Mouse (Mus musculus) neutrophil, adult 83 days (primary cell): ENCODE results near the gene 2410015M20Rik. TPM values are rescaled to one million over a fixed set of nuclear protein-coding genes. Genes with fewer than 3 reads are reported as not detected.

Experiments used
- total RNA-seq, 2 experiments: library from RNA; stranded (reverse); gene quantifications; one replicate each; pipeline ENCODE4 v1.2.4; 2023

2410015M20Rik gene
- 10 to 100 TPM; 54.0 to 56.2 TPM for total RNA-seq

DNA sequence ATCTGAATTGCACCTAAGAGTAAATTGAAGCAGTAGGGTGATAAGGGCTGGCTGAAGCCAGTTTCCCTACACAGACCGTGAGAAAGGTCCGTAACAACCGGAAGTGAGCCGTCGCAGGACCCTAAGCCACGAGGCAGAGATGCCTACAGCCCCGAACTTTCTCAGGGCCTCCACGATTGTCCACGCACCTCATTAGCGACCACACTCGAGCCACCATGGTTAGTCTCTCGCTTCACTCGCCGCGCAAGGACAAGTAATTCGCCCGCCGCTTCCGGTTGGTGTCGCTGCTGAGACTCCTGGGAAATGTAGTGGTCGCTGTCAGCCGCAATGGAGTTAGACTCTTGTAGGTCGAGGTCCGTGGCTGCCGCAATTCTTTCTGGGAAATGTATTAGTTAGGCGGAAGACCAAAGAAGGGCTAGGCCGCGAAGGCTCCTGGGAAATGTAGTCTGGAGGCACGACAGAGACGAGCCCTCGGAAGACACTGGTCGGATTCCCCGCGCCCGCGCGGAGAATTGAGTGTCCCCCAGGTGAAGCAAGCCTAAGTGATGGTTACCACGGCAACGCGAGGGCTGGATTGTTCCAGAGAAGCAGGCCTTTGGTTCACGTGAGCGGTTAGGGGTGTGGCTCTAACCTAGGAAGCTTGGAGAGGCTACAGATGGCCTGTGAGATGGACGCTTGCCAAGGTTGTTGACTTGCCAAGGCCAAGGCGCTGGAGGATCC lies at the start of gene 2410015M20Rik:
2410015M20Rik (minus strand) TSS at position 320 of the 720 bp plus-strand sequence.

DNA sequence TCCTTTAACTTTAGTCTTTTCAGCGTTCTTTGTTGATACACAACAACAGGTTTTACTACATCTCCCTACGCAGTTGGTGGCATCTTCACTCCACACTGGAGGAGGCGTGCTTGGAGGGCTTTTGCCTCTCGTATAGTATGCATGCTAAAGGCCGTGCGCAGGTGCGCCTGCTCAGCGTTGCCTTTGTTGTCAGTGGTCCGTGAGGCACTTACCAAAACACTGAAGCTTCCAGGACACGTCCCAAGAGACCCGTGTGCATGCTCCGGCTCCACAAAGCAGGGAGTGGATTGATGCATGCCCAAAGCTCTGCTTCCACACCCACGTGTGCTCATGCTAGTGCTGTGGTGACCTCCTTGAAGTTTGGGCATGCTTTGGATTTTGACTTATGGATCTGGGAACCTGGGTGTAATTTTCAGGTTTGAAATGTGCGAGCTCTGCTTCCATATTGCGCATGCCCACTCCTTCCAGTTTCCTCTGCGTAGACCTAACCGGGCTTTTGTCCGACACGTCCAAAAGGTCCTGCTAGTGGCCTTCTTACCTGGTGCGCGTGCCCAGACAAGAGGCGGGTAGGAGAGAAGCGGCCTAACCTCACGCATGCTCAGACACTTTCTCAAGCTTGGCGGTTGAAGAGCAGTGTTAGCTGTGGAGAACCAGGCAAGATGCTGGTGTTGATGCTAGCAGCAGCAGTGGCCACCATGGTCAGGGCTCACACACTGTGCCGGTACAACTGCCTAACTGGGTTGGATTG lies 18.1 kb upstream of the 2410015M20Rik start, which contains the start of gene Catsperd:
Catsperd (plus strand) TSS at position 614 of the 748 bp plus-strand sequence.

DNA sequence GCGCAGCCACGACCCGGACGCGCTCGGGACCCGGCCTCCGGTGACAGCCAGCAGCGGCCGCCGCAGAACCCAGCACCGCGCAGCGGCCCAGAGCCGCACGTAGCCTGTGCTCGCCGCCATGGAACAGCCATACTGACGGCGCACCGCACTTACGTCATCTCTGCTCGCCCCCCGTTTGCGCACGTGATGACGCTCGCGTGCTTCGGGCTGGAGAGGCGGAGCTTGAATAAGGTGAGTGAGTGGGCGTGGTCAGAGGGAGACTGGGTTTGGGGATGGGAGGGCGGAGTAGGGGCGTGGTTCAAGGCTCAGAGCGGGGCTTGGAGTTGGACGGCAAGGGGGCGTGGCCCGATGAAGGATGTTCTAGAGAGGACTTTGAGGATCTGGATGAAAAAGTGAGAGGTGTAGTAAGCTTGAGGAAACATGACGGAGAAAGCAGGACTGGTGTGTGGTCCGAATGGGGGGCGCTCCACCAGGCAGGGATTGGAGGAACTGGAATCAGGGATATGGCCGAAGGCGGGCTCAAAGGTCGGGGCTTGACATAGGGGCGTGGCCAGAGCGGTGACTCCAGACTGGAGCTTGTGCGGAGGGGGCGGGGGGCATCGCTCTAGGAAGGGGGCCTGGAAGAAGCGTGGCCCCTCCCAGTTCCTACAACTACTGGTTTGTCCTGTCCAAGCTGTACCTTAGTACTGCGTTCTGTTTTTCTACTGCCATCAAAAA lies 17.3 kb upstream of the 2410015M20Rik start, which contains the start of gene Lonp1:
Lonp1 (minus strand) TSS at position 134 of the 717 bp plus-strand sequence.

DNA sequence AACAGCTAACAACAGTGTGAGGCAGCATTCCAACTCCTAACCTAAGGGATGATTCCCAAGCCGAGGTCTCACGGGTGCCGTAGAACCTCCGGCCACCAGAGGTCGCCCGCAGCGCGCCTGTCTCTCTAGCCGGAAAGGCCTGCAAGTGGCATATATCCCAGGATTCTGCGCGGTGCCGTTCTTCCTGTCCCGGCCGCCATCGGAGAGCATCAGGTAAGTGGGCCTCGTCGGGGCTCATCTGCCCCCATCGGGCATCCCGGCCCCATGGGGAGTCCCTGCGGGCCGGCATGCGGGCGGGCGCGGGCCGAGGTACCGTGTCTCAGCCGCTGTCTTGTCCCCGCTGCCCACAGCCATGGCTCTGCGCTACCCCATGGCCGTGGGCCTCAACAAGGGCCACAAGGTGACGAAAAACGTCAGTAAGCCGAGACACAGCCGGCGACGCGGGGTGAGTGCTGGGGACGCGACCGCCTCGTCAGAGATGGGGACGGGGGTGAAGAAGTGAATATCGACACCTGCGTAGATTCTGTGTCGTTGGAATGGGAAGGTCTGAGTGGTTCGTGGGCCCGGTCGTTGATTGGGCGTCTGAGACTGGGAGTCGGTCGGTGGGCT lies 3.8 kb upstream of the 2410015M20Rik start, which contains the start of gene Rpl36:
Rpl36 (plus strand) TSS at position 181 of the 609 bp plus-strand sequence.

DNA sequence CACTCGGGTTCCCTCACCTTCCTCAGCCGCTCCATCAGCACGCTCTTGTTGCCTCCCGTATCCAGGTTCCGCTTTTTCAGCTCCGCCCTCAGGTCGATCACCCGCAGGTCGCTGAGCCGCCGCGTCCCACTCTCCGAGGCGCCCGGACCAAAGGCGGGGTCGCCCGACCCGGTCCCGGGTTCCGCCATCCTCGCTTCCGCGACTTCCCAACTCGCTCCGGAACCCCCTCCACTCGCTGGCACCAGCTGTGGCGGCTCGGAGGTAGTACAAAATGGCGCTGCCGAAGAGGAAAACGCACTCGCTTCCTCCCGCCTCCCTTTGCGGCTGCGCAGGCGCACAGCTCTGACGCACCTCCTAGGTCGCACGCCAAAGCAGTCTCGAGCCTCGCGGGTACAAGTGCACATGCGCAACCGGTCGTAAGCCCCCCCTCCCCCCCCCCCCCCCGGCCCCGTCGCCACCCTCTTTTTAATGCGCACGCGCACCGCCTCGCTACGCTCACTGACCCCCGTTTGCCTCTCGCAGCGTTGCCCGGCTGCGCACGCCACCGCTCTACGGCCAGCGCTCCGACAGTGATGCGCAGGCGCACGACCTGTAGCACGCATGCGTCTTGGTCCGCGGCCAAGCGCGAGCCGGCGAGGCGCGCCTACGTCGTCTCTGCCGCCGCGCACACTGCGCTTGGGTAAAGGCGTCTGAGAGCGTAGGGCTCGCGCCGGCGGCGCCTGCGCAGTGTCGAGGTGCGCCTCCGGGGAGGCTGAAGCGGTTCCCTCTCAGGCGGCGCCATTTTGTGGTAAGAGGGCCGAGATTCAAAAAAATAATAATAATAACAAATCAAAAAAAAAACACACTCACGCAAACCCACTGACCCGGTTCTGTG lies 25.1 kb downstream of the 2410015M20Rik start, which contains the start of the genes Safb2 and Safb:
Safb2 (minus strand) TSS at position 329 of the 874 bp plus-strand sequence.
Safb (plus strand) TSS at position 569 of the 874 bp plus-strand sequence.

Other genes starting within 250 kb of the 2410015M20Rik start
- gene Ptprs, start 133.3 kb downstream of the 2410015M20Rik start, total RNA-seq = 10 to 100 TPM; 22.9 to 28.8 TPM
- gene Znrf4, start 97.3 kb downstream of the 2410015M20Rik start, total RNA-seq = not detected
- gene Gm20219, start 55.4 kb downstream of the 2410015M20Rik start, total RNA-seq = 1 to 10 TPM; 1.7 to 4.3 TPM
- 100 to 1,000 TPM; 209 to 229 TPM for gene Safb2, start 25.2 kb downstream of the 2410015M20Rik start, total RNA-seq
- 100 to 1,000 TPM; 135 to 151 TPM for gene Safb, start 24.9 kb downstream of the 2410015M20Rik start, total RNA-seq
- 100 to 1,000 TPM; 426 to 509 TPM for gene Rpl36, start 3.6 kb upstream of the 2410015M20Rik start, total RNA-seq
- gene Lonp1, start 17.1 kb upstream of the 2410015M20Rik start, total RNA-seq = 10 to 100 TPM; 23.9 to 26.8 TPM
- under 1 TPM; 0.49 to 0.61 TPM for gene Catsperd, start 18.4 kb upstream of the 2410015M20Rik start, total RNA-seq
- 10 to 100 TPM; 59.0 to 64.8 TPM for gene Ranbp3, start 63.5 kb upstream of the 2410015M20Rik start, total RNA-seq
- 10 to 100 TPM; 61.8 to 67.9 TPM for gene Ndufa11, start 108.0 kb upstream of the 2410015M20Rik start, total RNA-seq
- gene Vmac, start 108.3 kb upstream of the 2410015M20Rik start, total RNA-seq = 1 to 10 TPM; 1.6 to 2.1 TPM
- gene Nrtn, start 147.8 kb upstream of the 2410015M20Rik start, total RNA-seq = under 1 TPM in 1 of 2 experiments, not detected in 1; 0.40 TPM
- gene Dus3l, start 155.0 kb upstream of the 2410015M20Rik start, total RNA-seq = 10 to 100 TPM; 20.7 to 21.1 TPM
- under 1 TPM; 0.50 to 0.97 TPM for gene Prr22, start 160.5 kb upstream of the 2410015M20Rik start, total RNA-seq
- 1 to 10 TPM; 6.5 TPM for gene Rfx2, start 221.2 kb upstream of the 2410015M20Rik start, total RNA-seq